Mouse (Mus musculus) spleen, adult 2 months (tissue): Measurements from ENCODE around the gene Tpst2.

Experiments used
- CTCF ChIP-seq: fragments of 200-500 bp; IDR thresholded peaks from 2 replicates; pipeline ENCODE4 v1.5.1; 2011; ENCODE audit warnings: mild to moderate bottlenecking, inconsistent platforms; ENCODE audit not compliant: insufficient read depth, insufficient read length, insufficient replicate concordance; ENCODE audit errors: extremely low read depth
- POLR2A ChIP-seq: fragments of 200-500 bp; IDR thresholded peaks from 2 replicates; pipeline ENCODE4 v1.6.1; 2011; ENCODE audit warnings: low read depth, low read length, inconsistent platforms

GRCm38 (mm10) chr5:112283543-112284202, 7.2 kb downstream of the Tpst2 start:
- TF ChIP-seq CTCF (no peak), POLR2A (no peak)
